Mouse (Mus musculus): ENCODE data around the gene Eif3m. TPM values are rescaled to one million over a fixed set of nuclear protein-coding genes. Genes with fewer than 3 reads are reported as not detected.

Eif3m gene
- polyA plus RNA-seq (2012; rRNA removed): 46.0 and 48.9 TPM in 2 replicates

DNA sequence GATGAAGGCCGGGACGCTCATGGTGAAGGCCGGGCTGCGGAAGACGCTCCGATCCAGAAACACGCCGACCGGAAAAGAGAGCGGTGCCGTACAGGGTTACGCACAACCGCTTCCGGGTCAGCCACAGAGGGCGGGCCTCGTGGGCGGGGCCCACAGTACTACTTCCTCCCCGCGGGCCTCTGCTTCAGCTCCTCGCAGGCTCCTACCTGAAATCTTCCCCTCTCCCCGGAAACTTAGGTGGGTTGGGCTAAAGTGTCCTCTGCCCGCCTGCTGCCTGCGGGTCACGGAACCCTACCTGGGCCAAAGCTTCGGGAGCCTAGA lies at the start of gene Eif3m:
TSS of gene Eif3m (minus strand) at position 114 of the 321 bp plus-strand sequence.
- Histone ChIP-seq H3K4me1 (replicated peaks; ENCODE audit: control insufficient read depth, insufficient read depth, low read length) (peaks cover 9% of the 10 kb centered on the region), H3K27me3 (ENCODE audit: control insufficient read depth, insufficient read depth, low read length) (no peaks in the 10 kb centered on the region), H3K4me3 (ENCODE audit: control insufficient read depth, insufficient read depth, low read length) (peak within 1 kb of the TSS; percentile 88), H3K27ac (ENCODE audit: control insufficient read depth, insufficient read depth, low read length) (peak within 1 kb of the TSS; percentile 37; the same call in 1 of the 2 replicates), H3K36me3 (ENCODE audit: control insufficient read depth, insufficient read depth, low read length) (peaks cover 18% of the 10 kb centered on the region)
- under 1% methylated on average over 25 of the region's 25 CpGs for WGBS
- DNase-seq: peak; percentile 96
- TF ChIP-seq CTCF (IDR thresholded peaks at IDR 0.05; ENCODE audit: borderline replicate concordance, control insufficient read depth, extremely low read depth, insufficient read depth, low read length, poor library complexity): peak; percentile 20; the same call in 1 of the 2 replicates
- 0 out of 2 replicates have a peak, but pooled peaks have one; percentile 41 for TF ChIP-seq POLR2A (IDR thresholded peaks at IDR 0.05; ENCODE audit: control insufficient read depth, extremely low read depth, insufficient read depth, low read length, poor library complexity)

DNA sequence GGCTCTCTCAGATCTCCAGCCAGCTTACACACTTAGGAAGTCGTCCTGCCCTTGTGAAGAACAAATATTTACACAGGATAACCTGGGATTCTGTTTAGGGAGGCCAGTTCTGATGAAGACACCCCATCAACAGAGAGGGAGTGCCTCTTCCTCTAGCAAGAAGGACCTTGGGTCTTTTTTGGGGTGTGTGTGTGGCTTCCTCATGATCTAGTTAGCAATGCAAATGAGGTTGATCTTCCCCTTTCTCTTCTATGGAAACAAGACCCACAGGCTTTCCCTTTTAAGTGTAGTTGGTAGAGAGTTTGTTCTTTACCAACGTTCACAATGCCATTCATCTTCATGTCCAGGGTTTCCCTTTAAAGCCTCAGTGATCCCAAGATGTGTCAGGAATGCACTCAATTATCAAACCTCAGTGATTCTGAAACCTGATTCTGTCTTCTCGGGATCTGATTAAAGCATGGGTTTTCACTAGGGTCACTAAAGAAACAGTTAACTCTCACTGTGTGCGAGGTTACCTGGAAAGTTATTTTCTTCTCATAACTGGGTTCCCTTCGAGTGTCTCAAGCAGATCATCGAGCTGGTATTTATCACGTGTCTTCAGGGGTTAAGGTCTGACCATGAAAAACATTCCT lies 46.0 kb upstream of the Eif3m start:
- DNase-seq: no peak
- no peaks in the 10 kb centered on the region for H3K36me3 ChIP-seq (ENCODE audit: control insufficient read depth, insufficient read depth, low read length)
- TF ChIP-seq CTCF (IDR thresholded peaks at IDR 0.05; ENCODE audit: borderline replicate concordance, control insufficient read depth, extremely low read depth, insufficient read depth, low read length, poor library complexity) (no peak), POLR2A (IDR thresholded peaks at IDR 0.05; ENCODE audit: control insufficient read depth, extremely low read depth, insufficient read depth, low read length, poor library complexity) (no peak)
- H3K4me3 ChIP-seq (ENCODE audit: control insufficient read depth, insufficient read depth, low read length): no peak overlapping the region
- no peaks in the 10 kb centered on the region for H3K27me3 ChIP-seq (ENCODE audit: control insufficient read depth, insufficient read depth, low read length)
- no peak overlapping the region for H3K27ac ChIP-seq (ENCODE audit: control insufficient read depth, insufficient read depth, low read length)
- no peaks in the 10 kb centered on the region for H3K4me1 ChIP-seq (replicated peaks; ENCODE audit: control insufficient read depth, insufficient read depth, low read length)
- 67% methylated on average over 7 of the region's 7 CpGs for WGBS

DNA sequence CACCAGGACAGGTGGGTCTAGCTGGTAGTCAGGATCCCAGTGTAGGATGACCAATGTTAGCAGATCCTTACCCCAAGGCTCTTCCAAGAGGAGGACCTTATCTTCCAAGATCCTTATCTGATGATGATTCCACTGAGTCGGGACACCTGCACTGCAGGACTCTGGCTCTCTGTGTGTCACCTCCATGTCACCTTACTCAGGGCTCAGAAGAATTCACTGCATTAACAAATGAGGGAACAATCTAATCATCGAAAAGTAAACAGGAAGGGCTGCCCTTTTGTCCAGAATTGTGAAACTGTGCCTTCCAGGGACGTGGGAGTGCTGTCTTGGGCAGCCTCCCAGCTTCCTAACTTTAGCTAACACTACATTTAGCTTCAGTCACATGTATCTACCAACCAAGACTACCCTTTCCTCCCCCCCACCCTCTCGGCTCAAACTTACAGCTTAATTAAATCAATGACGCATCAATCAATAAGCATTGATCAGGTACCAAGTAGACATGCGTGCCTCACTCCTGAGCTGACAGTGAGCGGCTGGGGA lies 41.8 kb upstream of the Eif3m start:
- DNase-seq: no peak
- Histone ChIP-seq H3K4me1 (replicated peaks; ENCODE audit: control insufficient read depth, insufficient read depth, low read length) (no peaks in the 10 kb centered on the region), H3K36me3 (ENCODE audit: control insufficient read depth, insufficient read depth, low read length) (no peaks in the 10 kb centered on the region), H3K27ac (ENCODE audit: control insufficient read depth, insufficient read depth, low read length) (no peak overlapping the region), H3K27me3 (ENCODE audit: control insufficient read depth, insufficient read depth, low read length) (no peaks in the 10 kb centered on the region), H3K4me3 (ENCODE audit: control insufficient read depth, insufficient read depth, low read length) (no peak overlapping the region)
- WGBS: 87% methylated on average over 7 of the region's 7 CpGs
- TF ChIP-seq CTCF (IDR thresholded peaks at IDR 0.05; ENCODE audit: borderline replicate concordance, control insufficient read depth, extremely low read depth, insufficient read depth, low read length, poor library complexity) (no peak), POLR2A (IDR thresholded peaks at IDR 0.05; ENCODE audit: control insufficient read depth, extremely low read depth, insufficient read depth, low read length, poor library complexity) (no peak)

DNA sequence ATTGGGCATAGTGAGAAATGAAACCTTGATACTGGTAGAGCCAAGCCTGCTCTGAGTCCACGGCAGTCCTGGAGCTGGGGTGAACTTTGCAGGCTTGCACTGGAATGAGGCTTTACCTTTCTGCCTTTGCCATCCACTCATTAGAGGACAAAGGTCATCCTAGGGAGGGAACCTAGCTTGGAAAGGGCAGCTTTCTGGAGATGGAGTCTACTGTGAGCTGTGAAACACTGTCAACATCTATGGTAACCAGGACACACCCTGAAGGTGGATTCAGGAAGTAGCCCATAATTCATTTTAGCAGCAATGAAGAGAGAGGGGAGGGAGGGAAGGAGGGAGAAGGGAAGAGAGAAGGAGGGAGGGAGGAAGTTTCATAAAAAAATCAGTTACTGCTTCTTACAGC lies 38.6 kb upstream of the Eif3m start:
- Histone ChIP-seq H3K4me1 (replicated peaks; ENCODE audit: control insufficient read depth, insufficient read depth, low read length) (no peaks in the 10 kb centered on the region), H3K4me3 (ENCODE audit: control insufficient read depth, insufficient read depth, low read length) (no peak overlapping the region), H3K27me3 (ENCODE audit: control insufficient read depth, insufficient read depth, low read length) (no peaks in the 10 kb centered on the region), H3K36me3 (ENCODE audit: control insufficient read depth, insufficient read depth, low read length) (no peaks in the 10 kb centered on the region), H3K27ac (ENCODE audit: control insufficient read depth, insufficient read depth, low read length) (no peak overlapping the region)
- no peak for DNase-seq
- TF ChIP-seq CTCF (IDR thresholded peaks at IDR 0.05; ENCODE audit: borderline replicate concordance, control insufficient read depth, extremely low read depth, insufficient read depth, low read length, poor library complexity): no peak
- TF ChIP-seq POLR2A (IDR thresholded peaks at IDR 0.05; ENCODE audit: control insufficient read depth, extremely low read depth, insufficient read depth, low read length, poor library complexity): no peak
- WGBS: 78% methylated on average over 1 of the region's 1 CpGs

DNA sequence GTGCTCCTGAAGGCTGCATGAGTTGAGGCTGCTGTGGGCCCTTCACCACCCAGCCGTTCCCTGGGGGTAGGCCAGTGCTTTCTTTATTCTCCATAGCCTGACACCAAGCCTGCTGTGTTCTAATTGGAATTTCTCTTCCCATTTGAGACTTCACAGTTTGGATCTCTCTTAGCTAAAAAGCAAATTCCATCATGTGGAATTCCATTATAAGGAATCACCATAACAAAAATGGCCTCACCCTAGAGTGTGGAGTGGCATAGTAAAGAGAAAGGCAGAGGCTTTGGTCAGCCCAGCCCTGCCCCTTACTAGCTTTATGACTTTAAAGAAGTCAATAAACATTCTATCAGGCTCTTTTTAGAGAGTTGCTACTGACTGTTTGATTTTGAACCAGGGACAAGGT lies 31.4 kb upstream of the Eif3m start:
- no peak for DNase-seq
- Histone ChIP-seq H3K36me3 (ENCODE audit: control insufficient read depth, insufficient read depth, low read length) (no peaks in the 10 kb centered on the region), H3K27ac (ENCODE audit: control insufficient read depth, insufficient read depth, low read length) (no peak overlapping the region), H3K27me3 (ENCODE audit: control insufficient read depth, insufficient read depth, low read length) (no peaks in the 10 kb centered on the region), H3K4me3 (ENCODE audit: control insufficient read depth, insufficient read depth, low read length) (no peak overlapping the region), H3K4me1 (replicated peaks; ENCODE audit: control insufficient read depth, insufficient read depth, low read length) (no peaks in the 10 kb centered on the region)
- WGBS: 89% methylated on average over 1 of the region's 1 CpGs
- no peak for TF ChIP-seq CTCF (IDR thresholded peaks at IDR 0.05; ENCODE audit: borderline replicate concordance, control insufficient read depth, extremely low read depth, insufficient read depth, low read length, poor library complexity)
- no peak for TF ChIP-seq POLR2A (IDR thresholded peaks at IDR 0.05; ENCODE audit: control insufficient read depth, extremely low read depth, insufficient read depth, low read length, poor library complexity)

DNA sequence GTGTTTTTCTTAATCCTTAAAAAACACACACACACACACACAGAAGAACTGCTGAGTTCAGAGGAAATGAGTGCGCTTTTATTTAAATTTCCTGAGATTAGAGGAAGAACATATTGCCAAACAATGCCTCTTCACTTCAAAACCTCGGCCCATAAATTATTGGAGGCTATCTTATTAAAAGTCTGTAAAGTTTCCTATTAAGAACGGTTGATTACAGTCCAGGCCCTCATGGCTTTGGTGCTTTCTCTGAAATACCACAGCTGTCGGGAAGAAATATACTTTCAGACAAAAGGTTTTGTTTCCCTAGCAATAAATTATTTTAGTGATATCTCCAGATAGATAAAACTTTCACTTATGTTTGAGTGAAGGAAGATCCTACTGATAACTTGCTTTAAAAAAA lies 26.3 kb upstream of the Eif3m start:
- TF ChIP-seq CTCF (IDR thresholded peaks at IDR 0.05; ENCODE audit: borderline replicate concordance, control insufficient read depth, extremely low read depth, insufficient read depth, low read length, poor library complexity): no peak
- TF ChIP-seq POLR2A (IDR thresholded peaks at IDR 0.05; ENCODE audit: control insufficient read depth, extremely low read depth, insufficient read depth, low read length, poor library complexity): no peak

More for the DNA sequence above, 26.3 kb upstream of the Eif3m start:
- 36% methylated on average over 4 of the region's 4 CpGs for WGBS
- H3K4me1 ChIP-seq (replicated peaks; ENCODE audit: control insufficient read depth, insufficient read depth, low read length): peaks cover 1% of the 10 kb centered on the region; the same call in 1 of the 2 replicates
- no peak overlapping the region for H3K4me3 ChIP-seq (ENCODE audit: control insufficient read depth, insufficient read depth, low read length)
- H3K36me3 ChIP-seq (ENCODE audit: control insufficient read depth, insufficient read depth, low read length): no peaks in the 10 kb centered on the region
- no peak overlapping the region for H3K27ac ChIP-seq (ENCODE audit: control insufficient read depth, insufficient read depth, low read length)
- no peaks in the 10 kb centered on the region for H3K27me3 ChIP-seq (ENCODE audit: control insufficient read depth, insufficient read depth, low read length)
- no peak for DNase-seq

All from thymus, adult 2 months (tissue).